Mouse (Mus musculus): ENCODE data around the gene Gfi1b. TPM values are rescaled to one million over a fixed set of nuclear protein-coding genes. Genes with fewer than 3 reads are reported as not detected.

Gfi1b gene
- polyA plus RNA-seq, 1 experiment, result 1.8 TPM

DNA sequence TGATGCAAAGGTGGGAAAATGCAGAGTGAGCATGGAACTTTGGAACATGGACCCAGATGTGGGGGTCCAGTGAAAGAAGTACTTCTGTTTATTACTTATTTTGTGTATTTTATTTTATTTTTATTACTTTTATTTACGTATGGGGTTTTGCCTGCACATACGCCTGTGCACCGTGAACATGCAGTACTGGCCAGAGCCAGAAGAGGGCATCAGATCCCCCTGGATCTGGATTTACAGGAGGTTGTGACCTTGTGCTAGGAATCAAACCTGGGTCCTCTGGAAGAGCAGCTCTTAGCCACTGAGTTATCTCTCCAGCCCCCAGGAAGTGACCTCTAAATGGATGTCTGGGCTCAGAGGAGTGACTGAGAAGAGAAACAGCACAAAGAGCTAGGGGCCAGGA is 3.1 kb upstream of the Gfi1b start:
- H3K4me1 ChIP-seq (ENCODE audit: control insufficient read depth, insufficient read depth, insufficient read length, low read length), result peaks cover 13% of the 10 kb centered on the region
- no peak overlapping the region for H3K4me3 ChIP-seq (ENCODE audit: low read depth, low read length)
- no peak overlapping the region for H3K27ac ChIP-seq (ENCODE audit: insufficient read depth, low read depth, low read length)
- no peaks in the 10 kb centered on the region for H3K36me3 ChIP-seq (ENCODE audit: control insufficient read depth, insufficient read depth, low read length)
- 89% methylated on average over 3 of the region's 3 CpGs for whole genome bisulfite sequencing
- TF ChIP-seq POLR2A (IDR thresholded peaks at IDR 0.05; ENCODE audit: low read depth, low read length) (no peak), CTCF (IDR thresholded peaks at IDR 0.05; ENCODE audit: extremely low read depth, insufficient read length, insufficient replicate concordance, low read depth, low read length) (peak; percentile 24; the same call in 1 of the 2 replicates)
- H3K27me3 ChIP-seq (ENCODE audit: control insufficient read depth, insufficient read depth, low read length), result peaks cover 12% of the 10 kb centered on the region; the same call in 1 of the 2 replicates

DNA sequence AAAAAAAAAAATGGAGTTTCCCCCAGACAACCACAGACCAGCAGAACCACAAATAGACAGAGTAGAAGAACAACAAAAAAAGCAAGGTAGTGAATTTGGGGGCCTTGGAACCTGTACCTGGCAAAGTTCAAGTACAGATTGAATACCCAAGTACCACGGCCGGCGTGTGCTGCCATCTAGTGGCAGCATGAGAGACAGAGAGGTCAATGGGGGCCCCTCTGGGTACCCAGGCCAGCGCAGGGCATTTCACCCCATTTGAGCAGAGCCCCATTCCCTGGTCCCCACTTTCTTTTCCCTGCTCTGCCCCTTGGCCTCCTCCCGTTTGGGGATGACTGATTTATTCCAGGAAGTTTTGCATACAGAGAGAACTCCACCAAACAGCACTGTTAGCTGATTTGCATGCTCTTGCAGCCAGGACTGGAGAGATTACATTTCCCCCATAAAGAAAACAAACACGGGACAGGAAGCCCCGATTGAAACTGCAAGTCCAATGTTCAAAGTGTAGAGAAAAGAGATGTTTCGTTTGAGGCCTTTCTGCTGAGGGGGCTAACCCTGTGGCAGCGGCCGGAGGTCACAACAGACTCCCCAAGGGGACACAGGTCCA is 841 bp upstream of the Gfi1b start:
- Histone ChIP-seq H3K4me3 (ENCODE audit: low read depth, low read length) (no peak overlapping the region), H3K36me3 (ENCODE audit: control insufficient read depth, insufficient read depth, low read length) (no peaks in the 10 kb centered on the region), H3K27ac (ENCODE audit: insufficient read depth, low read depth, low read length) (no peak overlapping the region), H3K27me3 (ENCODE audit: control insufficient read depth, insufficient read depth, low read length) (peaks cover 12% of the 10 kb centered on the region; the same call in 1 of the 2 replicates), H3K4me1 (ENCODE audit: control insufficient read depth, insufficient read depth, insufficient read length, low read length) (peaks cover 3% of the 10 kb centered on the region; the same call in 1 of the 2 replicates)
- WGBS, result 20% methylated on average over 10 of the region's 10 CpGs
- TF ChIP-seq POLR2A (IDR thresholded peaks at IDR 0.05; ENCODE audit: low read depth, low read length), result no peak
- TF ChIP-seq CTCF (IDR thresholded peaks at IDR 0.05; ENCODE audit: extremely low read depth, insufficient read length, insufficient replicate concordance, low read depth, low read length), result peak; percentile 92; the same call in 1 of the 2 replicates

DNA sequence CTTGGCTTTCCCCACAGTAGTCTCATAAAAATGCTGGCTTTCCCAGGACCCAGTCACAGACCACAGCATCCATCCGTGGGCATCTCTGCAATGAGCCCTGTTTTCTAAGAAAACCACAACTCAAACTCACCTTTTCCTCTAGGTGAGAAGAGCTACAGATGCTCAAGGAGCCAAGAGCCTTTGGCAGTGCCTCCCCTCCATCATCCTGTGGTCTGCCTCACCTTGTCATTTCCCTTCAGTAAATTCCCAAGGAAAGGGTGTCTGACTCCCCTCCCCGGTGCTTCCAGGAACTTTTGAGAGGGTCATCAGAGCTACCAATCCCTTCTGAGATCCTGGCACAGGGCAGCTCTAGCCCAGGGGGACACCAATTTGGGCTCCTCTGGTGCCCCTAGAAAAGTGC is 671 bp downstream of the Gfi1b start:
- TF ChIP-seq POLR2A (IDR thresholded peaks at IDR 0.05; ENCODE audit: low read depth, low read length) (no peak), CTCF (IDR thresholded peaks at IDR 0.05; ENCODE audit: extremely low read depth, insufficient read length, insufficient replicate concordance, low read depth, low read length) (no peak)
- WGBS, result 25% methylated on average over 2 of the region's 2 CpGs
- Histone ChIP-seq H3K27ac (ENCODE audit: insufficient read depth, low read depth, low read length) (no peak overlapping the region), H3K36me3 (ENCODE audit: control insufficient read depth, insufficient read depth, low read length) (no peaks in the 10 kb centered on the region), H3K27me3 (ENCODE audit: control insufficient read depth, insufficient read depth, low read length) (peaks cover 12% of the 10 kb centered on the region; the same call in 1 of the 2 replicates), H3K4me3 (ENCODE audit: low read depth, low read length) (no peak overlapping the region), H3K4me1 (ENCODE audit: control insufficient read depth, insufficient read depth, insufficient read length, low read length) (peaks cover 3% of the 10 kb centered on the region; the same call in 1 of the 2 replicates)

DNA sequence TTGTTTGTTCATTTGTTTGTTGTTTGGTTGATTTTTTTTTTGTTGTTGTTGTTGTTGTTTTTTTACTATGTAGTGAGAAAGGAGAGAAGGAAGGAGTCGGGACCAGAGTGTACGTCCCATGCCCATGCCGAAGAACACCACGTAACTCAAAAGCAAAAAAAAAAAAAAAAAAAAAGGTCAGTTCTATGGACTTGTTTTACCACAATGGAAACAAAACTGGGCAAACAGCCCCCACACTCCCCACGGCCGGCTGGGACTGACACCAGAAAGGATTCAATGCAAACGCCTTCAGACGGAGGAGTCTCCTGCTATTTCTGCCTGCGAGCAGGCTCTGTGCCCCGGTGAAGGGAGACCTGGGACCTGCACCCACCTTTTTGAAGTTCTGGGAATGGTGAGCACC is 1.3 kb downstream of the Gfi1b start:
- H3K4me1 ChIP-seq (ENCODE audit: control insufficient read depth, insufficient read depth, insufficient read length, low read length), result peaks cover 3% of the 10 kb centered on the region; the same call in 1 of the 2 replicates
- 70% methylated on average over 10 of the region's 10 CpGs for WGBS
- H3K27me3 ChIP-seq (ENCODE audit: control insufficient read depth, insufficient read depth, low read length), result peaks cover 12% of the 10 kb centered on the region; the same call in 1 of the 2 replicates
- TF ChIP-seq CTCF (IDR thresholded peaks at IDR 0.05; ENCODE audit: extremely low read depth, insufficient read length, insufficient replicate concordance, low read depth, low read length) (no peak), POLR2A (IDR thresholded peaks at IDR 0.05; ENCODE audit: low read depth, low read length) (no peak)
- H3K27ac ChIP-seq (ENCODE audit: insufficient read depth, low read depth, low read length), result no peak overlapping the region
- H3K4me3 ChIP-seq (ENCODE audit: low read depth, low read length), result no peak overlapping the region
- H3K36me3 ChIP-seq (ENCODE audit: control insufficient read depth, insufficient read depth, low read length), result no peaks in the 10 kb centered on the region

DNA sequence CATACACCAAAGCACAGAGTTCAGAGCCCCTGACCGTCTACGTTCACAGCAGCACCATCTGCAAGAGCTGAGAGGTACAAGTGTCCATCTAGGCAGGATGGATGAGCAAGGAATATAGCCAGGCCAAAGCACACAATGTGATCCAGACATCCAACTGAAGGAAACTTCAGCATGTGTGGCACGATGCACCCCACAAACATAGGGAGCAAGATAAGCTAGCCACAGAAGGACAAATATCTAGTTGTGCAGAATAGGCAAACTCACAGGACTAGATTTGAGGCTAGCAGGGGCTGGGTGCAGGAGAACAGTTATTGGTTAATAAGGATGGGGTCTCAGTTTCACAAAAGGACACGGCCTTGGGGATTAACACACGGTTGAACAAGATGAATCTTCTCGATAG is 2.4 kb downstream of the Gfi1b start:
- H3K27me3 ChIP-seq (ENCODE audit: control insufficient read depth, insufficient read depth, low read length), result peaks cover 12% of the 10 kb centered on the region; the same call in 1 of the 2 replicates
- TF ChIP-seq CTCF (IDR thresholded peaks at IDR 0.05; ENCODE audit: extremely low read depth, insufficient read length, insufficient replicate concordance, low read depth, low read length) (no peak), POLR2A (IDR thresholded peaks at IDR 0.05; ENCODE audit: low read depth, low read length) (no peak)
- H3K4me3 ChIP-seq (ENCODE audit: low read depth, low read length), result no peak overlapping the region
- H3K36me3 ChIP-seq (ENCODE audit: control insufficient read depth, insufficient read depth, low read length), result no peaks in the 10 kb centered on the region
- no peak overlapping the region for H3K27ac ChIP-seq (ENCODE audit: insufficient read depth, low read depth, low read length)
- H3K4me1 ChIP-seq (ENCODE audit: control insufficient read depth, insufficient read depth, insufficient read length, low read length), result peaks cover 3% of the 10 kb centered on the region; the same call in 1 of the 2 replicates
- 87% methylated on average over 6 of the region's 6 CpGs for WGBS

DNA sequence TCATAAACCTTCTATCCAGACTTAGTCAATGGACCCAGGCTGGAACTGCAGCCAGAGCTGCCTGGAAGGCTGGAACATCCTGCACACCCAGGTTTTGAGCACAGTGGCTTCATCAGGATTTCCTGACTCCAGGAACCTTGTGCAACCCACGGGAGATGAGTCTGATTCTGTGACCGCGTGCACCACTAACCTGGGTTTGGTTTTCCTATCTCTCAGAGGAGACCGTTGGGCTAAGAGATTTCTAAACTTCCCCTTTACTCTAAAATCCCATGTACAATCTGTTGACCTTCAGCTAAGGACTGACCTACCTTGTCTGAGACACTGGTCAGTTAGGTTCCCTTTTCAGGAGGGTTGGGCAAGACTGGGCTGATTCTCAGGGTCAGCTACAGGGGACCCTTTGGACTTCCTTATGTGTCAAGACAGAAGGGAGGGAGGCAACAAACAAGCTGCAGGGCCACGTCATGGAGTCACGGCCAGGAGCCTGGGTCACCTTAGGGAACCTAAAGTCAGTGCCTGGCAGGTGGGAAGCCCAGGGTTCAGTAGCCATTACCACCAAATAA is 2.9 kb downstream of the Gfi1b start:
- H3K4me3 ChIP-seq (ENCODE audit: low read depth, low read length), result no peak overlapping the region
- no peak for TF ChIP-seq CTCF (IDR thresholded peaks at IDR 0.05; ENCODE audit: extremely low read depth, insufficient read length, insufficient replicate concordance, low read depth, low read length)
- no peak for TF ChIP-seq POLR2A (IDR thresholded peaks at IDR 0.05; ENCODE audit: low read depth, low read length)
- 62% methylated on average over 6 of the region's 6 CpGs for WGBS

More for the DNA sequence above, 2.9 kb downstream of the Gfi1b start:
- peaks cover 12% of the 10 kb centered on the region; the same call in 1 of the 2 replicates for H3K27me3 ChIP-seq (ENCODE audit: control insufficient read depth, insufficient read depth, low read length)
- H3K4me1 ChIP-seq (ENCODE audit: control insufficient read depth, insufficient read depth, insufficient read length, low read length), result peaks cover 3% of the 10 kb centered on the region; the same call in 1 of the 2 replicates
- H3K27ac ChIP-seq (ENCODE audit: insufficient read depth, low read depth, low read length), result no peak overlapping the region
- H3K36me3 ChIP-seq (ENCODE audit: control insufficient read depth, insufficient read depth, low read length), result no peaks in the 10 kb centered on the region
